Mouse (Mus musculus) E14TG2a.4 (cell line): ENCODE results near the gene Hapln1.

Source experiments
- CTCF ChIP-seq: conservative IDR thresholded peaks from 2 replicates; pipeline ENCODE4 v1.5.1; 2014; ENCODE audit warnings: low read length
- POU5F1 ChIP-seq: IDR thresholded peaks from 2 replicates; pipeline ENCODE4 v1.6.1; 2014; ENCODE audit warnings: low read length, borderline replicate concordance

DNA sequence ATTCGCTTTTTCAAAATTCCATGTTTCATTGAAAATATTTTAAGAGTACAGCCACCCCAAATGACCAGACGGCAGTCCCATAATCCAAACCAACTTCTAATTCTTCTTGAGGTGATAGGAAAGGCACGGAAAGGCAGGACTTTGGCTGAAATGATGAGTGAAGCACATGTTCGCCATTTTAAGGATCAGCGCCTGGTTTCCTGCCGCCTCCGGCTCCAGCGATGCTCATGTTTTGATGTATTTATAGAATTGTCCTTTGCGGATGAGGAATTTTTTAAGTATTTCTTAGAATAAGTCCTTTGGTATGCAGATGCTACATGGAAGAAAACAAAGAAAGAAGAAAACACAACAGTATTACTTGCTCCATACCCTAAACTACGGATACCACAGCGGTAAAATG lies 117.5 kb downstream of the Hapln1 start:
- TF ChIP-seq POU5F1 (no peak), CTCF (no peak)
